Mouse (Mus musculus) lung, postnatal 36 days (tissue): ENCODE results near the gene Jak1.

Experiments used
- DNase-seq: peaks from one replicate; pipeline ENCODE4 v3.0.0; 2022; ENCODE audit warnings: mixed read lengths

Gene Jak1

GRCm38 (mm10) chr4:101186591-101186990 is 78.5 kb downstream of the Jak1 start:
- no peak for DNase-seq

- peak; percentile 38 for DNase-seq
These were observed 79.9 kb downstream of the Jak1 start for GRCm38 (mm10) chr4:101185216-101185615.

- peak; percentile 68 for DNase-seq
These were observed 82.5 kb downstream of the Jak1 start for GRCm38 (mm10) chr4:101182603-101183011.

- DNase-seq, result no peak
These were observed 84.4 kb downstream of the Jak1 start for GRCm38 (mm10) chr4:101180681-101181080.

- DNase-seq, result no peak
These were observed 85.2 kb downstream of the Jak1 start for GRCm38 (mm10) chr4:101179836-101180235.

GRCm38 (mm10) chr4:101179076-101179475 is 86.0 kb downstream of the Jak1 start:
- DNase-seq, result no peak

- no peak for DNase-seq
These were observed 87.3 kb downstream of the Jak1 start for GRCm38 (mm10) chr4:101177796-101178195.

GRCm38 (mm10) chr4:101176123-101176522 is 89.0 kb downstream of the Jak1 start:
- peak; percentile 67 for DNase-seq

- DNase-seq, result no peak
These were observed 90.0 kb downstream of the Jak1 start for GRCm38 (mm10) chr4:101174916-101175625.

- DNase-seq, result peak; percentile 75
These were observed 92.3 kb downstream of the Jak1 start for GRCm38 (mm10) chr4:101172738-101173137.

- DNase-seq, result peak; percentile 74
These were observed 96.8 kb downstream of the Jak1 start for GRCm38 (mm10) chr4:101168189-101168778.

- DNase-seq, result no peak
These were observed 97.3 kb downstream of the Jak1 start for GRCm38 (mm10) chr4:101167777-101168176.

- no peak for DNase-seq
These were observed 99.3 kb downstream of the Jak1 start for GRCm38 (mm10) chr4:101165776-101166175.

- DNase-seq, result no peak
These were observed 100.4 kb downstream of the Jak1 start for GRCm38 (mm10) chr4:101164673-101165072.

GRCm38 (mm10) chr4:101164189-101164588 is 100.9 kb downstream of the Jak1 start:
- no peak for DNase-seq

GRCm38 (mm10) chr4:101160821-101161220 is 104.3 kb downstream of the Jak1 start:
- no peak for DNase-seq

- DNase-seq, result no peak
These were observed 105.8 kb downstream of the Jak1 start for GRCm38 (mm10) chr4:101159191-101159764.

GRCm38 (mm10) chr4:101158282-101158681 is 106.8 kb downstream of the Jak1 start:
- no peak for DNase-seq

- DNase-seq, result no peak
These were observed 107.6 kb downstream of the Jak1 start for GRCm38 (mm10) chr4:101157476-101157875.

GRCm38 (mm10) chr4:101155541-101155940 is 109.5 kb downstream of the Jak1 start:
- no peak for DNase-seq

- no peak for DNase-seq
These were observed 118.0 kb downstream of the Jak1 start for GRCm38 (mm10) chr4:101146891-101147655.

GRCm38 (mm10) chr4:101146047-101146745 is 118.9 kb downstream of the Jak1 start:
- peak; percentile 84 for DNase-seq

- DNase-seq, result no peak
These were observed 120.3 kb downstream of the Jak1 start for GRCm38 (mm10) chr4:101144790-101145189.
